Mouse (Mus musculus) liver, embryonic 11.5 days (tissue): ENCODE data around the gene Gm20605. TPM values are rescaled to one million over a fixed set of nuclear protein-coding genes. Genes with fewer than 3 reads are reported as not detected.
A peak's percentile ranks its signal among the peaks of the same experiment; 100 is the strongest.

Experiments
- ATAC-seq: fragments of 200-750 bp; cut with Nextera tagmentation; replicated peaks from 2 replicates; pipeline ENCODE4 v1.8.0; 2017; ENCODE audit warnings: moderate number of reproducible peaks, mild to moderate bottlenecking, moderate TSS enrichment, moderate library complexity; ENCODE audit not compliant: low FRiP score
- DNase-seq: peaks from one replicate; pipeline ENCODE4 v3.0.0-alpha.2; 2017; ENCODE audit warnings: low spot score
- H3K27ac ChIP-seq: fragments of 300-500 bp; sonication (generic); 2 replicates; pipeline ENCODE4 v1.5.1; 2014; ENCODE audit warnings: mild to moderate bottlenecking, low read depth, low read length, control low read depth
- H3K27me3 ChIP-seq: fragments of 300-500 bp; sonication (generic); replicated peaks from 2 replicates; pipeline ENCODE4 v1.6.1; 2014; ENCODE audit warnings: low read length, mixed read lengths; ENCODE audit not compliant: control insufficient read depth, insufficient read depth
- H3K36me3 ChIP-seq: fragments of 300-500 bp; sonication (generic); 2 replicates; pipeline ENCODE4 v1.6.1; 2014; ENCODE audit warnings: mild to moderate bottlenecking, low read length, moderate library complexity, mixed read lengths; ENCODE audit not compliant: control insufficient read depth, insufficient read depth
- H3K4me1 ChIP-seq: fragments of 300-500 bp; sonication (generic); replicated peaks from 2 replicates; pipeline ENCODE4 v1.6.1; 2014; ENCODE audit warnings: low read length, mixed read lengths; ENCODE audit not compliant: control insufficient read depth, insufficient read depth
- H3K4me2 ChIP-seq: fragments of 300-500 bp; sonication (generic); 2 replicates; pipeline ENCODE4 v1.6.1; 2014; ENCODE audit warnings: mild to moderate bottlenecking, control low read depth, moderate library complexity
- H3K4me3 ChIP-seq: fragments of 300-500 bp; sonication (generic); 2 replicates; pipeline ENCODE4 v1.5.1; 2014; ENCODE audit warnings: low read depth, low read length, control low read depth
- H3K9ac ChIP-seq: fragments of 300-500 bp; sonication (generic); 2 replicates; pipeline ENCODE4 v1.6.1; 2014; ENCODE audit warnings: low read depth, low read length, control low read depth
- H3K9me3 ChIP-seq: fragments of 300-500 bp; sonication (generic); 2 replicates; pipeline ENCODE4 v1.6.1; 2016; ENCODE audit warnings: low read length, inconsistent platforms, mixed read lengths; ENCODE audit not compliant: control insufficient read depth
- WGBS: fragments of 180-500 bp; shearing (Covaris S2); extraction: QIAGEN DNeasy Blood & Tissue Kit; methylation state at CpG from one replicate; pipeline ENCODE4 v1.1.7; 2014; 5-methylcytosine and 5-hydroxymethylcytosine counted together
- polyA plus RNA-seq: library from polyadenylated mRNA; unstranded; fragments of >200 nt; fragmentation: Nextera tagmentation; extraction: Ambion mirVana; gene quantifications from 2 replicates; pipeline ENCODE4 v1.2.1, GENCODE M21; 2014

Gm20605 gene
- polyA plus RNA-seq, 1 experiment from 2014 or later: 13.2 TPM

DNA sequence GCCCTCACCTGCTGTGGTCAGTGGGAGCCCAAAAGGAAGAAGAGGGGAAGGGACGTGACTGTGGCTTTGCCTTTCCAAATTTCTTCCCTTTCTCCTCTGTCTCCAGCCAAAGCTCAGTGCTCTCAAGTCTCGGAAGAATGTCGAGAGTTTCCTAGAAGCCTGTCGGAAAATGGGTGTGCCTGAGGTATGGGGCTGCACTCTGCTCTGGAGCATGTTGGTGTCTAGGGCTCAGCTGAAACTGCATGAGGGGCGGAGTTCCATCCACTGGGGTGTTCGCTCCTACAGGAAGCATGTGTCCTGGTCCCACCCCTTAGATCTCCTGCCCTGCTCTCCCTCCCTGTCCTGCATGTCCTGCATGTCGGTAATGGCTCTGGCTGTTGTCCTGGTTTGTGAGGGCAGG, 10.5 kb downstream of the Gm20605 start:
- DNase-seq (no peak), ATAC-seq (no peak)
- peaks cover 40% of the 10 kb centered on the region for H3K36me3 ChIP-seq
- no peak overlapping the region for H3K27ac ChIP-seq
- no peak overlapping the region for H3K4me2 ChIP-seq
- H3K9me3 ChIP-seq: no peaks in the 10 kb centered on the region
- no peak overlapping the region for H3K4me3 ChIP-seq
- H3K27me3 ChIP-seq: peaks cover 10% of the 10 kb centered on the region
- WGBS: 76% methylated on average over 7 of the region's 7 CpGs
- H3K9ac ChIP-seq: no peak overlapping the region
- peaks cover 3% of the 10 kb centered on the region for H3K4me1 ChIP-seq

DNA sequence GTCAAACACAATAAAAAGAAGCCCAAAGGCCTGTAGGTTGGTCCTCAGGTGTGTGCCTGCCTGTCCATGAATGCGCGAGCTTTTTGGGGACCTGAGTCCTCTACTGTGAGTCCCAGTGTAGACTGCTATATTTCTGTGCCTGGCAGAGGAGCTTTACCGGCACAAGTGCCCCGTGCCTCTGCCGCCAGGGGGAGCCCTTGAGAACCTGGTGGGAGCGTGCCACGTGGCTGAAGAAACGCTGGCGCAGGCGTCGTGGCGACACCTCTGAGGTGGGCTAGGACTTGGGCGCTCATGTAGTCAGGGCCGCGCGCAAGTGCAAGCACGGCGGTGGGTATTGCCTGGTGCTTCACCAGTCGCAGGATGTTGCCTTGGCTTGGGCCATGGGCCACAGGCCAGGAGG, 12.1 kb downstream of the Gm20605 start, which contains the start of gene Sap25:
TSS of gene Sap25 (plus strand) at position 281 of the 400 bp plus-strand sequence.
- Histone ChIP-seq H3K4me2 (no peak within 1 kb of the TSS), H3K9ac (no peak within 1 kb of the TSS), H3K9me3 (no peaks in the 10 kb centered on the region), H3K27me3 (peaks cover 17% of the 10 kb centered on the region), H3K27ac (no peak within 1 kb of the TSS), H3K36me3 (peaks cover 40% of the 10 kb centered on the region), H3K4me3 (no peak within 1 kb of the TSS), H3K4me1 (peaks cover 13% of the 10 kb centered on the region)
- no peak for DNase-seq
- ATAC-seq: no peak
- WGBS: 83% methylated on average over 19 of the region's 19 CpGs

DNA sequence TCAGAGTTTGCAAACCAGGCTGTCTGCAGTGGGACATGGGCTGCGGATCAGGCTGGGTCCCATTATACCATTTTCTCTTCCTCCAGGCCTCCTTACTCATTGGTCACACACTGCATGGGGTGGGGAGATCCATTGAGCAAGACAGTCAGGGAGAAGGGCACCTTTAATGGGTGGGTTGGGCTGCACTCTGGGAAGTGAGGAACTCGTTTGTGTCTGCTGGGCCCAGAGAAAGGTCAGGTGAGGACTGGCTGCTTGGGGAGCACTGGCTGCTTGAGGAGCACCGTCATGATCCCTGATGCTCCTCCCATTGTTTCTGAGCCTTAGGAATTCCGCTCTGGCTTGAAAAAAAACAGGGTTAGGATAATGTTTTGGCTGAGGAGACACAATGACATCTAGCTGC, 13.9 kb downstream of the Gm20605 start:
- no peaks in the 10 kb centered on the region for H3K9me3 ChIP-seq
- ATAC-seq (no peak), DNase-seq (no peak)
- no peak overlapping the region for H3K27ac ChIP-seq
- H3K4me1 ChIP-seq: peaks cover 16% of the 10 kb centered on the region
- H3K4me2 ChIP-seq: no peak overlapping the region
- no peak overlapping the region for H3K9ac ChIP-seq
- peaks cover 28% of the 10 kb centered on the region for H3K36me3 ChIP-seq
- WGBS: 71% methylated on average over 4 of the region's 4 CpGs
- H3K4me3 ChIP-seq: no peak overlapping the region
- H3K27me3 ChIP-seq: peaks cover 17% of the 10 kb centered on the region

DNA sequence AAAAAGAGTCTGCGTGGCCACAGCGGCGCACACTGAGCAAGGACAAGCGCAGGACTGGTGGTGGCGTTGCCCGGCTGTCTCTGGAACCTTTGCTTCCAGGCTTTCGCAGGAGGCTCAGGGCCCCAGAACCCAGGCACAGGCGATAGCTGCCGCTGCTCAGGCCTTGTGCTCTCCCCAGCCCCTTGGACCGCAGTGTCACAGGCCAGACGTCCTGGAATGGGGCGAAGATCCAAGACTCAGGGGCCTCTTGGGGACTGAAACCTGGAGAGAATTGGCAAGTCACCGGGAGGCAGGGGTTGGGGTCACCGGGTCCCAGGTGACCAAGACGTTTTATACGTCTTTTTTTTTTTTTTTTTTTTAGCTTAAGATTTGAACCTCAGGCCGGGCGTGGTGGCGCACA, 15.5 kb downstream of the Gm20605 start:
- Histone ChIP-seq H3K4me3 (no peak overlapping the region), H3K9me3 (no peaks in the 10 kb centered on the region), H3K27me3 (peaks cover 17% of the 10 kb centered on the region), H3K36me3 (peaks cover 16% of the 10 kb centered on the region), H3K27ac (no peak overlapping the region), H3K4me2 (peak overlapping the region; percentile 62), H3K4me1 (peaks cover 29% of the 10 kb centered on the region), H3K9ac (no peak overlapping the region)
- 48% methylated on average over 19 of the region's 19 CpGs for WGBS
- no peak for DNase-seq
- ATAC-seq: no peak

DNA sequence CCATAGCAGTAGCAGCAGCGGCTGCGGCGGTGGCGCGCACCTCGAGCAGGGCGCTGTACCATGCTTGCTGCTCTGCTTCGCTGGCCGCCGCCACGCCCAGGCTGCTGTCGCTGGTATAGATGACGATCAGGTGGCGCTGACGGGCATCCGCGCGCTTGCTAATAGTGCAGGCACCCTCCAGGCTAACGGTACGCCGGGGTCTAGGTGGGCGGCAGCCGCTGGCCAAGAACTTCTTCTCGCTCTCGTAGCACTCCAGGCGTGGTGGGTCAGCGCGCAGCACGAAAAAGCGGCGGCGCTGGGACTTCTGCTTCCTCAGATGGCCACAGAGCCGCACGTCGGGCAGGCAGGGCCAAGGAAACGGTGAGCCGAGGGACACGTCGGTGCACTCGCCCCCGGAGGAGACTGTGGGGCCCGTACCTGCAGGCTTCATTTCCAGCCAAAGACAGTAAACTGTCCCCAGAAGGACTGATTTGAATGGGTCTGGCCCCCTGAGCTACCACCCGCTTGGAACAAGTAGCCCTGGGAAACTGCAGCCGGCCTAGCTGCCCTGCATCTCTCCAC, 16.2 kb downstream of the Gm20605 start:
- Histone ChIP-seq H3K4me1 (peaks cover 34% of the 10 kb centered on the region), H3K36me3 (peaks cover 9% of the 10 kb centered on the region), H3K4me2 (peak overlapping the region; percentile 62), H3K27me3 (peaks cover 17% of the 10 kb centered on the region), H3K4me3 (peak overlapping the region; percentile 35), H3K9me3 (no peaks in the 10 kb centered on the region), H3K27ac (no peak overlapping the region), H3K9ac (no peak overlapping the region)
- peak; percentile 51 for ATAC-seq
- no peak for DNase-seq
- 3% methylated on average over 43 of the region's 44 CpGs for WGBS

DNA sequence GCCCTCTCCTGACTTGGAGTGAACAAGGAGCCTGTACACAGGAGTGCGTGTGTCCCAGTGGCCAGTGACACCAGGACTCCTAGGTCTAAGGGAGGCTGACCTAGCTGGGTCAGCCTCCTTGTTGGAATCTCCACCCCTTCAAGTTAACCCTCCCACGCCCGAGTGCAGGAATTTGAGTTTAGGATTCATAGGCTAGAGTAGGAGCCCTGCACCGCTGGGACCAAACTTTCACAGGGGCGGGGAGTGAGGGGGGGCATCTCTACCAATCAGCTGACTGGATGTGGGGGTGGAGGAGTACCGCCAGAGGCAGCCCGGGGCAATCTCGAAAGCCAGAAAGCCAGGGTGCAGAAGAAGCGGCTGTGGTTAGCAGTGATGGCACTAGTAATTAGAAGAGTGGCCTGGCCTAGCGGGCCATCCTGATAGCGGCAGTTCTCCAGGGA, 16.7 kb downstream of the Gm20605 start, which contains the start of gene Irs3:
TSS of gene Irs3 (minus strand) at position 63 of the 440 bp plus-strand sequence.
- Histone ChIP-seq H3K4me2 (peak within 1 kb of the TSS; percentile 62), H3K36me3 (peaks cover 7% of the 10 kb centered on the region), H3K4me1 (peaks cover 36% of the 10 kb centered on the region), H3K27me3 (peaks cover 17% of the 10 kb centered on the region), H3K4me3 (peak within 1 kb of the TSS; percentile 35), H3K9ac (no peak within 1 kb of the TSS), H3K27ac (no peak within 1 kb of the TSS), H3K9me3 (no peaks in the 10 kb centered on the region)
- ATAC-seq (no peak; the same call in 1 of the 2 replicates), DNase-seq (no peak)
- WGBS: 16% methylated on average over 11 of the region's 11 CpGs

DNA sequence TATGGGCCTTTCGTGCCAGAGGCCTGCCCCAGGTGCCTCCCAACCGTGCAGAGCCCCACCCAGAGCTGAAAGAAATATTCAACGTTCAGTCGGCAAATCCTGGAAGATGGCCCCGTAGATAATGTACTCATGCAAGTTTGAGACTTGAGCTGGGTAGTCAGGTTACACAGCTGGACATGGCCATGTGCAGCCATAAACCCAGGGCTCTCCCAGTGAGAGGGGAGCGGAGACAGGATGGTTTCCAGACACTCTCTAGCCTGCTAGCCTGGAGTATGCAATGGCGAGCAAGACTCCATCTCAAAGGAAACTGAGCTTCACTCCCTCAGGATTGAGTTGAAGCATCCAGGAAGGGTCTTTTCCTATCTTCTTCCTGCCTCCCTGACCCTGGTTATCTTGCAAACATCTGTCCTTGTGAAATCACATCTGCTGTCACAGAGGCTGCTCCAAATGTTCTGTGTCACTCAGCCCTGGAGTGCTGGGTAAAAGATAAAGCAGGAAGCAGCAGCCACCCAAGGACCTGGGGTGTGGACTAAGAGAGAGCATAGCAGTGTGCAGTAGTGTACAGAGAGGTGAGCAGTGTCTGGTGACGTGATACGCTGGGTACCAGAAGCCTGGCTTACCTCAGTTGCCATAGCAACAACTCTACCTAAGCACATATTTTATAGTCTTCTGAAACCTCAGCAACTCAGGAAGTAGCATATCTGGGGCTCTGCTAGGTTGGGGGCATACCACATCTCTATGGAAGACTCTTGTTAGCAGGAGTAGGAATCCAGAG, 19.0 kb downstream of the Gm20605 start:
- peaks cover 44% of the 10 kb centered on the region for H3K4me1 ChIP-seq
- DNase-seq (no peak), ATAC-seq (peak; percentile 50; the same call in 1 of the 2 replicates)
- no peak overlapping the region for H3K4me3 ChIP-seq
- peak overlapping the region; percentile 6; the same call in 1 of the 2 replicates for H3K4me2 ChIP-seq
- H3K36me3 ChIP-seq: peaks cover 10% of the 10 kb centered on the region
- no peaks in the 10 kb centered on the region for H3K9me3 ChIP-seq
- 53% methylated on average over 9 of the region's 9 CpGs for WGBS
- peaks cover 17% of the 10 kb centered on the region for H3K27me3 ChIP-seq
- no peak overlapping the region for H3K9ac ChIP-seq
- H3K27ac ChIP-seq: no peak overlapping the region

DNA sequence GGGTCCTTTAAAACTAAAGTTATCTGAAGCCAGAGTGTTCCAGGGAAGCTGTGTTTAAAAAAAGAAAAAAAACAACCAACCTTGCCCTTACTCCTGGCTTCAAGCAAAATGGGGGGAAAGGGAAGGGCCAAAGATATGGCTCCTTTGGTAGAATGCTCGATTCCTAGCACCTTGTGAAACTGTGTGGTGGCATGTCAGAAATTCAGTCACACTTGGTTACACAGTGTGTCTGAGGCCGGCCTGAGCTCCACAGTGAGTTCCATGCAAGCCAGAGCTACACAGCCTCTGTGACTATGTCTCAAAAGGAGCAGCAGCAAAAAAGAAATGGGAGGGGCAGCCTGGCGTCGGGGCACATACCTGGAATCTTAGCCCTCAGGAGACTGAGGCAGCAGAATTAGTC, 20.3 kb downstream of the Gm20605 start:
- Histone ChIP-seq H3K4me1 (peaks cover 44% of the 10 kb centered on the region), H3K27ac (no peak overlapping the region)
- ATAC-seq: no peak

More for the DNA sequence above, 20.3 kb downstream of the Gm20605 start:
- 45% methylated on average over 4 of the region's 4 CpGs for WGBS
- Histone ChIP-seq H3K4me3 (no peak overlapping the region), H3K9me3 (no peaks in the 10 kb centered on the region), H3K4me2 (no peak overlapping the region), H3K27me3 (peaks cover 9% of the 10 kb centered on the region), H3K36me3 (peaks cover 10% of the 10 kb centered on the region), H3K9ac (no peak overlapping the region)
- DNase-seq: no peak
